Mouse (Mus musculus) left cerebral cortex, postnatal 14 days (tissue): ENCODE data around the gene Commd3. TPM values are rescaled to one million over a fixed set of nuclear protein-coding genes. Genes with fewer than 3 reads are reported as not detected.

ENCODE experiments used
- DNase-seq, 2 experiments: peaks; one replicate each; pipeline ENCODE4 v3.0.0; 2021 to 2022; ENCODE audit warnings: low spot score in 2 of 2, mixed read lengths in 1 of 2
- intact Hi-C: fragments of 180-260 bp; cut with DNase I; formaldehyde crosslinking; loops from one replicate; pipeline ENCODE4 v1.15.1; 2025
- total RNA-seq, 2 experiments: library from RNA; stranded (reverse); gene quantifications; 2 replicates each; pipeline ENCODE4 v1.2.3; 2021

The Commd3 gene
- total RNA-seq, 2 experiments from 2014 or later = 98.3 to 113 TPM

- intact Hi-C loops = no loop called here
- DNase-seq = peak in 1 of 2 experiments; percentile 58
Observed at GRCm38 (mm10) chr2:18680961-18681360, 8.8 kb downstream of the Commd3 start.

GRCm38 (mm10) chr2:18684062-18684461, 11.9 kb downstream of the Commd3 start:
- no peak for DNase-seq
- intact Hi-C loops = no loop called here

- no peak for DNase-seq
- intact Hi-C loops = no loop called here
Observed at GRCm38 (mm10) chr2:18686386-18686785, 14.2 kb downstream of the Commd3 start.

GRCm38 (mm10) chr2:18686826-18687519, 14.8 kb downstream of the Commd3 start:
- intact Hi-C loops = no loop called here

GRCm38 (mm10) chr2:18687671-18688170, 15.5 kb downstream of the Commd3 start:
- intact Hi-C loops = no loop called here
- no peak for DNase-seq

More at GRCm38 (mm10) chr2:18686826-18687519, 14.8 kb downstream of the Commd3 start:
- no peak for DNase-seq

- intact Hi-C loops = no loop called here
- DNase-seq = no peak
Observed at GRCm38 (mm10) chr2:18688286-18688685, 16.1 kb downstream of the Commd3 start.

- peak in 1 of 2 experiments; percentile 43 for DNase-seq
- intact Hi-C loops = no loop called here
Observed at GRCm38 (mm10) chr2:18688708-18689063, 16.5 kb downstream of the Commd3 start.

GRCm38 (mm10) chr2:18689064-18689921, 17.1 kb downstream of the Commd3 start:
- intact Hi-C loops = no loop called here
- peak in 1 of 2 experiments; percentile 43 for DNase-seq

GRCm38 (mm10) chr2:18690055-18690691, 18.0 kb downstream of the Commd3 start:
- peak in 1 of 2 experiments; percentile 63 for DNase-seq
- intact Hi-C loops = loop anchor here (5.0 to 10.0 kb wide), 4 partner anchors 585 to 757 kb away; partner anchors contain the start of gene Ptf1a

GRCm38 (mm10) chr2:18690756-18691155, 18.6 kb downstream of the Commd3 start:
- intact Hi-C loops = loop anchor here (5.0 to 10.0 kb wide), 4 partner anchors 584 to 757 kb away; partner anchors contain the start of gene Ptf1a
- DNase-seq = no peak

- DNase-seq = no peak
Observed at GRCm38 (mm10) chr2:18692031-18692430, 19.8 kb downstream of the Commd3 start.

GRCm38 (mm10) chr2:18692548-18692947, 20.4 kb downstream of the Commd3 start:
- intact Hi-C loops = loop anchor here (5.0 to 10.0 kb wide), 4 partner anchors 582 to 755 kb away; partner anchors contain the start of gene Ptf1a
- DNase-seq = no peak

More at GRCm38 (mm10) chr2:18692031-18692430, 19.8 kb downstream of the Commd3 start:
- intact Hi-C loops = loop anchor here (5.0 to 10.0 kb wide), 4 partner anchors 583 to 755 kb away; partner anchors contain the start of gene Ptf1a

GRCm38 (mm10) chr2:18693491-18693870, 21.3 kb downstream of the Commd3 start:
- no peak for DNase-seq
- intact Hi-C loops = loop anchor here (5.0 to 10.0 kb wide), 4 partner anchors 581 to 754 kb away; partner anchors contain the start of gene Ptf1a

- intact Hi-C loops = loop anchor here (5.0 to 10.0 kb wide), 4 partner anchors 581 to 753 kb away; partner anchors contain the start of gene Ptf1a
- peak in 1 of 2 experiments; percentile 41 for DNase-seq
Observed at GRCm38 (mm10) chr2:18693871-18694610, 21.9 kb downstream of the Commd3 start, which contains the start of gene Spag6. TSS of gene Spag6 (plus strand) at chr2:18694032.

GRCm38 (mm10) chr2:18694611-18694950, 22.4 kb downstream of the Commd3 start:
- intact Hi-C loops = loop anchor here (5.0 to 10.0 kb wide), 4 partner anchors 580 to 753 kb away; partner anchors contain the start of gene Ptf1a
- DNase-seq = no peak

- intact Hi-C loops = loop anchor here (10.0 kb wide), 2 partner anchors 580 to 650 kb away; no protein-coding TSS in a partner anchor
- DNase-seq = no peak
Observed at GRCm38 (mm10) chr2:18695163-18695562, 23.0 kb downstream of the Commd3 start.

GRCm38 (mm10) chr2:18695629-18696150, 23.5 kb downstream of the Commd3 start:
- intact Hi-C loops = loop anchor here (10.0 kb wide), 2 partner anchors 579 to 649 kb away; no protein-coding TSS in a partner anchor
- no peak for DNase-seq
